Mouse (Mus musculus) limb, embryonic 13.5 days (tissue): ENCODE measurements around the gene Rps6kb2. TPM values are rescaled to one million over a fixed set of nuclear protein-coding genes. Genes with fewer than 3 reads are reported as not detected.

Experiments used
- polyA plus RNA-seq: library from polyadenylated mRNA; unstranded; fragments of >200 nt; fragmentation: Nextera tagmentation; extraction: Ambion mirVana; gene quantifications from 2 replicates; pipeline ENCODE4 v1.2.1, GENCODE M21; 2015

The Rps6kb2 gene
- polyA plus RNA-seq, 1 experiment from 2014 or later, result 65.7 TPM

Other genes with a start within 250 kb of the Rps6kb2 start
- gene Aldh3b1, start 233.5 kb downstream of the Rps6kb2 start, polyA plus RNA-seq, result 1.1 and 1.3 TPM in 2 replicates
- gene Unc93b1, start 228.2 kb downstream of the Rps6kb2 start, polyA plus RNA-seq, result 14.2 and 15.0 TPM in 2 replicates
- 0.05 TPM in 1 of 2 replicates, not detected in the other for gene Aldh3b3, start 204.7 kb downstream of the Rps6kb2 start, polyA plus RNA-seq
- gene Aldh3b2, start 191.0 kb downstream of the Rps6kb2 start, polyA plus RNA-seq, result 7.8 and 9.3 TPM in 2 replicates
- 4.6 and 6.8 TPM in 2 replicates for gene Acy3, start 176.8 kb downstream of the Rps6kb2 start, polyA plus RNA-seq
- not detected in 2 replicates for gene Tbx10, start 170.6 kb downstream of the Rps6kb2 start, polyA plus RNA-seq
- 32.9 and 34.2 TPM in 2 replicates for gene Nudt8, start 162.8 kb downstream of the Rps6kb2 start, polyA plus RNA-seq
- 4.5 and 4.7 TPM in 2 replicates for gene Gm49405, start 162.7 kb downstream of the Rps6kb2 start, polyA plus RNA-seq
- gene Doc2g, start 160.0 kb downstream of the Rps6kb2 start, polyA plus RNA-seq, result 4.6 and 5.5 TPM in 2 replicates
- gene Ndufv1, start 150.5 kb downstream of the Rps6kb2 start, polyA plus RNA-seq, result 188 and 199 TPM in 2 replicates
- 573 and 575 TPM in 2 replicates for gene Gstp1, start 125.4 kb downstream of the Rps6kb2 start, polyA plus RNA-seq
- 0.61 and 6.7 TPM in 2 replicates for gene Gstp2, start 117.3 kb downstream of the Rps6kb2 start, polyA plus RNA-seq
- not detected in 2 replicates for gene Gstp3, start 103.8 kb downstream of the Rps6kb2 start, polyA plus RNA-seq
- not detected in 2 replicates for gene Cabp2, start 81.8 kb downstream of the Rps6kb2 start, polyA plus RNA-seq
- 56.8 TPM in 2 replicates for gene Cdk2ap2, start 66.2 kb downstream of the Rps6kb2 start, polyA plus RNA-seq
- gene Pitpnm1, start 63.4 kb downstream of the Rps6kb2 start, polyA plus RNA-seq, result 6.6 and 7.3 TPM in 2 replicates
- 98.5 and 105 TPM in 2 replicates for gene Aip, start 37.5 kb downstream of the Rps6kb2 start, polyA plus RNA-seq
- not detected in 2 replicates for gene Gpr152, start 23.6 kb downstream of the Rps6kb2 start, polyA plus RNA-seq
- gene Cabp4, start 19.3 kb downstream of the Rps6kb2 start, polyA plus RNA-seq, result 0.05 and 0.13 TPM in 2 replicates
- 137 and 146 TPM in 2 replicates for gene Coro1b, start 14.7 kb downstream of the Rps6kb2 start, polyA plus RNA-seq
- 2.7 and 3.6 TPM in 2 replicates for gene Ptprcap, start 9.8 kb downstream of the Rps6kb2 start, polyA plus RNA-seq
- 2.2 and 2.5 TPM in 2 replicates for gene Carns1, start 12.1 kb upstream of the Rps6kb2 start, polyA plus RNA-seq
- gene Tbc1d10c, start 27.9 kb upstream of the Rps6kb2 start, polyA plus RNA-seq, result 1.3 and 2.7 TPM in 2 replicates
- 817 and 858 TPM in 2 replicates for gene Ppp1ca, start 28.7 kb upstream of the Rps6kb2 start, polyA plus RNA-seq
- gene Rad9a, start 38.3 kb upstream of the Rps6kb2 start, polyA plus RNA-seq, result 36.2 and 38.1 TPM in 2 replicates
- 9.0 and 10.0 TPM in 2 replicates for gene Clcf1, start 50.9 kb upstream of the Rps6kb2 start, polyA plus RNA-seq
- gene AC109138.7, start 51.0 kb upstream of the Rps6kb2 start, polyA plus RNA-seq, result not detected in 2 replicates
- gene Pold4, start 68.5 kb upstream of the Rps6kb2 start, polyA plus RNA-seq, result 17.6 and 21.4 TPM in 2 replicates
- 15.7 and 16.0 TPM in 2 replicates for gene Ssh3, start 105.8 kb upstream of the Rps6kb2 start, polyA plus RNA-seq
- 13.6 and 14.7 TPM in 2 replicates for gene Ankrd13d, start 119.8 kb upstream of the Rps6kb2 start, polyA plus RNA-seq
- 16.5 and 18.5 TPM in 2 replicates for gene Grk2, start 142.9 kb upstream of the Rps6kb2 start, polyA plus RNA-seq
- 53.9 TPM in 2 replicates for gene Kdm2a, start 234.9 kb upstream of the Rps6kb2 start, polyA plus RNA-seq